Mouse (Mus musculus): ENCODE measurements at regions not wholly inside any gene's neighbourhood (a gene's known extent, or its start where the extent isn't known, plus 50 kb on each side); places are given as distances from the start of the nearest gene placed in this dataset.

DNA sequence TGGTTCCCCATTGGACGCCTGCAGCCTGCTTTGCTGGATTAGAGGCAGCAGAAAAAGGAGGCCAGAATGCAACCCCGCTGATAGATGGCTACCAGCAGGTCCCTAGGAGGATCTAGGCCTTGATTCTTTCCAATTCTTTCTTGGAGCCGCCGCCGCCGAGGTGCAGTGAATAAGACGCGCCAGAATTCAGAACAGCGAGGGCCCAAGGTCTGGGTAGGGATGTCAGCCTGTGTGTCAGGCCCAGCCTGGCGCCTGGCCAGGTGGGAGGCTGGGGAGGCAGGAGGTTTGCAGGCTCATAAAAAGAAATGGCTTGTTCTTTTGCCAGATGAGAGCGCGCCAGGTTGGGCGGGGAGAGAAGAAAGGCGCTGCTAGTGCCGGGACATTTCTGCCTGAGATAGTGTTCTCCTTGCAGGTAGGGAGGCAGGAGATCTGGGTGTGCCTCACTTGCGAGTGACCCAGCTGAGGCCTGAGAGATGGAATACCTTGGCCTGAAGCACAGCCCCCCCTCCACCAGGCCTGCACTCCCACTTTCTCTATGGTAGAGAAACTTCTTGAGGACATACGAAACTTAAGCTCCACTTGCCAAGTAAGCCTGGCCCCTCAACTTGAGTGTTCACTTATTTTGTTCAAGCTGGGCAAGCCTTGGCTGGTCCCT is 408.0 kb downstream of the H2al1j start:
- H3K36me3 ChIP-seq (replicated peaks; ENCODE audit: control insufficient read depth, insufficient read depth, low read depth) = no peaks in the 10 kb centered on the region
- no peaks in the 10 kb centered on the region for H3K27me3 ChIP-seq (ENCODE audit: control insufficient read depth, insufficient read depth, low read length)
- no peak for TF ChIP-seq CTCF (IDR thresholded peaks at IDR 0.05; ENCODE audit: low read depth)
- no peak for TF ChIP-seq EP300 (IDR thresholded peaks at IDR 0.05; ENCODE audit: low read depth)
- 57% methylated on average over 17 of the region's 17 CpGs for WGBS (ENCODE audit: insufficient replicate concordance)
- no peaks in the 10 kb centered on the region for H3K4me1 ChIP-seq (replicated peaks; ENCODE audit: control insufficient read depth in 2 of 2, insufficient read depth in 2 of 2, low read length in 1 of 2)
- DNase-seq (ENCODE audit: low read depth in 3 of 3, low spot score in 3 of 3) = no peak
- H3K4me3 ChIP-seq (ENCODE audit: insufficient read depth in 1 of 2, low read depth in 2 of 2, low read length in 2 of 2) = no peak overlapping the region
- no peak overlapping the region for H3K9ac ChIP-seq (replicated peaks)
- H3K4me2 ChIP-seq (ENCODE audit: low read depth) = no peak overlapping the region
- no peaks in the 10 kb centered on the region for H3K9me3 ChIP-seq (ENCODE audit: control insufficient read depth, low read length)
- no peak for ATAC-seq (ENCODE audit: insufficient read depth)
- H3K27ac ChIP-seq = no peak overlapping the region

DNA sequence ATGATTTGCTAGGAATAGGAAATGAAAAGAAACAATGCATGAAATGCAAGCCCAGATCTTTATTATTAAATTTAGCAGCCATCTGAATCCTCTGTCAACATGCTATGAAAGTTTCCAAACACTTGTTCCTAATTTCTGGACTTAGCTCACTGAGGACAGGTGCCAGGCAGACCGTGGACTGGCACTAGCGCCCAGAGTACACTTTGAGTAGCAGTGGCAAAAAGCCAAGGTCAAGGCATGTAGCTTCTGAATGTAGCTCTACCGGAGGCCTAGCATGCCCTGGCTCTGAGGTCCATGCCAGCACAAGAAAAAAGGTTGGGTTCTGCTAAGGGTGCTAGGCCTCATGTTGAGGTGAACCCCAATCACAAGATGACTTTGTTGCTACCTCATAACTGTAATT is 408.9 kb downstream of the H2al1j start:
- no peaks in the 10 kb centered on the region for H3K36me3 ChIP-seq (replicated peaks; ENCODE audit: control insufficient read depth, insufficient read depth, low read depth)
- WGBS (ENCODE audit: insufficient replicate concordance) = 74% methylated on average over 3 of the region's 3 CpGs
- H3K9ac ChIP-seq (replicated peaks) = no peak overlapping the region
- H3K9me3 ChIP-seq (ENCODE audit: control insufficient read depth, low read length) = no peaks in the 10 kb centered on the region
- DNase-seq (ENCODE audit: low read depth in 3 of 3, low spot score in 3 of 3) (no peak), ATAC-seq (ENCODE audit: insufficient read depth) (no peak)
- H3K27ac ChIP-seq = no peak overlapping the region
- no peak overlapping the region for H3K4me3 ChIP-seq (ENCODE audit: insufficient read depth in 1 of 2, low read depth in 2 of 2, low read length in 2 of 2)
- H3K4me2 ChIP-seq (ENCODE audit: low read depth) = no peak overlapping the region
- no peaks in the 10 kb centered on the region for H3K4me1 ChIP-seq (replicated peaks; ENCODE audit: control insufficient read depth in 2 of 2, insufficient read depth in 2 of 2, low read length in 1 of 2)
- H3K27me3 ChIP-seq (ENCODE audit: control insufficient read depth, insufficient read depth, low read length) = no peaks in the 10 kb centered on the region
- TF ChIP-seq CTCF (IDR thresholded peaks at IDR 0.05; ENCODE audit: low read depth) = no peak
- no peak for TF ChIP-seq EP300 (IDR thresholded peaks at IDR 0.05; ENCODE audit: low read depth)

DNA sequence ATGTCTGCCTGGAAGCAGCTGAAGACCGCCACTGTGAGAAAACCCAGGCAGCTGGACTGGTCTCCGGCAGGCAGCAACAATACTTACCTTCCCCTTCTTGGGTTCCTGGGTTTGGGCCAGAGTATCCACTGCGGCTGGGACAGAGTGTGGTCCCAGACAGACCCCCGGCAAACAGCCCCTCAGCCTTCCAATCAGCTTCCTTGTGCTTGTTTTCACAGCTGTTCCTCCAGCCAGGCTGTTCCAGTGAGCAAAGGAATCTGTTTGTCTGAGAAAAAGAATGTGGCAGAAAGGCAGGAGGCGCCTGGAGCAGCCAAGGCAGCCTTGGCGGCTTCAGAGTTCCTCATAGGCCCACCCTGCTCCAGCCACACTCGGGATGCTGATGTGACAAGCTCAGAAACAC is 411.9 kb downstream of the H2al1j start:
- H3K9ac ChIP-seq (replicated peaks) = no peak overlapping the region
- H3K27ac ChIP-seq = no peak overlapping the region
- H3K4me3 ChIP-seq (ENCODE audit: insufficient read depth in 1 of 2, low read depth in 2 of 2, low read length in 2 of 2) = no peak overlapping the region
- H3K36me3 ChIP-seq (replicated peaks; ENCODE audit: control insufficient read depth, insufficient read depth, low read depth) = no peaks in the 10 kb centered on the region
- H3K27me3 ChIP-seq (ENCODE audit: control insufficient read depth, insufficient read depth, low read length) = no peaks in the 10 kb centered on the region
- H3K4me2 ChIP-seq (ENCODE audit: low read depth) = no peak overlapping the region
- TF ChIP-seq CTCF (IDR thresholded peaks at IDR 0.05; ENCODE audit: low read depth) (no peak), EP300 (IDR thresholded peaks at IDR 0.05; ENCODE audit: low read depth) (no peak)
- WGBS (ENCODE audit: insufficient replicate concordance) = 56% methylated on average over 7 of the region's 7 CpGs
- ATAC-seq (ENCODE audit: insufficient read depth) (no peak), DNase-seq (ENCODE audit: low read depth in 3 of 3, low spot score in 3 of 3) (no peak)
- no peaks in the 10 kb centered on the region for H3K4me1 ChIP-seq (replicated peaks; ENCODE audit: control insufficient read depth in 2 of 2, insufficient read depth in 2 of 2, low read length in 1 of 2)
- H3K9me3 ChIP-seq (ENCODE audit: control insufficient read depth, low read length) = no peaks in the 10 kb centered on the region

DNA sequence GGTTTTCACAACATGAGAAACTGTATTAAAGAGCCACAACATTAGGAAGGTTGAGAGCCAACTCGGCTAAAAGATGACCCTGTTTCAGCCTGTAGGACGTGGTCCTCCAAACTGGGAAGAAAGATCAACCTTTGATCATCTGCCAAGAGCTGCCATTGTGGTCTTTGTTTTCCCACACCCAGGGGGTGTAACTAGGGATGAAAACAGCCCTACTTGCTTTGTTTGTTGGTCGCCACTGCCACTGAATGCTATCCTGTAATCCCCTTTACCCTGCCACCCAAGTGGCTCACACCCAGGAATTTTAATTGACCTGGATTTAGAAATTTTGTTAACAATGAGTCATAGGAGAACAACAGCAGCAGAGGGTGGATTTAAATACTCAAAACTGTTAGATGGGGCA is 414.2 kb downstream of the Bcor start:
- no peak overlapping the region for H3K4me3 ChIP-seq (ENCODE audit: insufficient read depth in 1 of 2, low read depth in 2 of 2, low read length in 2 of 2)
- no peak for TF ChIP-seq CTCF (IDR thresholded peaks at IDR 0.05; ENCODE audit: low read depth)
- TF ChIP-seq EP300 (IDR thresholded peaks at IDR 0.05; ENCODE audit: low read depth) = no peak
- ATAC-seq (ENCODE audit: insufficient read depth) = no peak
- WGBS (ENCODE audit: insufficient replicate concordance) = 43% methylated on average over 3 of the region's 3 CpGs
- H3K9ac ChIP-seq (replicated peaks) = no peak overlapping the region
- no peak overlapping the region for H3K27ac ChIP-seq
- no peak overlapping the region for H3K4me2 ChIP-seq (ENCODE audit: low read depth)
- H3K4me1 ChIP-seq (replicated peaks; ENCODE audit: control insufficient read depth in 2 of 2, insufficient read depth in 2 of 2, low read length in 1 of 2) = no peaks in the 10 kb centered on the region
- no peaks in the 10 kb centered on the region for H3K9me3 ChIP-seq (ENCODE audit: control insufficient read depth, low read length)
- no peak for DNase-seq (ENCODE audit: low read depth in 3 of 3, low spot score in 3 of 3)
- no peaks in the 10 kb centered on the region for H3K36me3 ChIP-seq (replicated peaks; ENCODE audit: control insufficient read depth, insufficient read depth, low read depth)
- no peaks in the 10 kb centered on the region for H3K27me3 ChIP-seq (ENCODE audit: control insufficient read depth, insufficient read depth, low read length)

DNA sequence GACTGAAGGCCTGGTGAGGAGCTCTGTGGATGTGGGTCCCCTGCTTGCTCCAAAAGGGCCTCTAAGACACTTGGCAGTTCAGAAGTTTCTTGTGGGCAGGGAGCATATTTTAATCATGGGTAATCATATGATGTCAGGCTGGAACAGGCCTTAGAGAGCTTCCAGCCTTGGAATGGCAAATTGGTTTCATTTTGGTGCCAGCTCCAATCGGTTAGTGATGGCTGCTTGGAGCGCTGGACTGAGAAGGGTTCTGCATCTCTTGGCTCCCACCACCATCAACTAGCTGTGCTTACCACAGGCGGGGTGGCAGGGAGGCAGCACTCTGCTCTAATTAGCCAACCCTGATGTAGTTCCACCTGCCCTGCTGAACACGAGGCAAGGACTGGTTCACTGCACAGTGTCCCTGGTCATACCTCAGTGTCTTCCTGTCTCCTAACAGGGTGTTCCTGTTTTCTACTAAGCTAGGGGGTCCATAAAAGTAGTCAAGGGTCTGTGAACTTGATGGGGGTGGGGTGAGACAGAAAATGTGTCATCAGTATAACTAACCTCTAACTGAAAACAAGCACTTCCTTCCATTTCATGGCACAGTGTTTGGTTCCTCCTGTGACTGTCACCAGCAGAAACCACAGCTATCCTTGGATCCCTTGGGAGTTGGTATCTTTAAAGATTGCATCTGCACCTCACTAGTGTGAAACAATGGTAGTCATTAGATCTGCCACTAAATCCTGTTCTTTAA is 412.6 kb downstream of the Bcor start:
- Histone ChIP-seq H3K4me1 (replicated peaks; ENCODE audit: control insufficient read depth in 2 of 2, insufficient read depth in 2 of 2, low read length in 1 of 2) (peaks cover 0 to 2% of the 10 kb centered on the region in 2 experiments; a peak in 1 of 4 replicates), H3K27ac (no peak overlapping the region), H3K9me3 (ENCODE audit: control insufficient read depth, low read length) (no peaks in the 10 kb centered on the region), H3K36me3 (replicated peaks; ENCODE audit: control insufficient read depth, insufficient read depth, low read depth) (no peaks in the 10 kb centered on the region), H3K4me2 (ENCODE audit: low read depth) (no peak overlapping the region), H3K9ac (replicated peaks) (no peak overlapping the region), H3K27me3 (ENCODE audit: control insufficient read depth, insufficient read depth, low read length) (no peaks in the 10 kb centered on the region), H3K4me3 (ENCODE audit: insufficient read depth in 1 of 2, low read depth in 2 of 2, low read length in 2 of 2) (no peak overlapping the region)
- no peak for TF ChIP-seq EP300 (IDR thresholded peaks at IDR 0.05; ENCODE audit: low read depth)
- TF ChIP-seq CTCF (IDR thresholded peaks at IDR 0.05; ENCODE audit: low read depth) = no peak
- ATAC-seq (ENCODE audit: insufficient read depth) (no peak), DNase-seq (ENCODE audit: low read depth in 3 of 3, low spot score in 3 of 3) (no peak)
- 57% methylated on average over 4 of the region's 4 CpGs for WGBS (ENCODE audit: insufficient replicate concordance)

Data from liver, embryonic 14.5 days (tissue).